Mouse (Mus musculus) lung, postnatal 0 days (tissue): ENCODE results near the gene Rb1. TPM values are rescaled to one million over a fixed set of nuclear protein-coding genes. Genes with fewer than 3 reads are reported as not detected.

Experiments
- ATAC-seq: fragments of 200-750 bp; cut with Nextera tagmentation; 2 replicates; pipeline ENCODE4 v1.8.0; 2017; ENCODE audit warnings: moderate library complexity
- DNase-seq: peaks from one replicate; pipeline ENCODE4 v3.0.0-alpha.2; 2016; ENCODE audit warnings: low spot score
- H3K27ac ChIP-seq: fragments of 300-500 bp; sonication (generic); 2 replicates; pipeline ENCODE4 v1.5.1; 2014; ENCODE audit warnings: antibody characterized with exemption, mild to moderate bottlenecking, low read length, mixed read lengths
- H3K27me3 ChIP-seq: fragments of 300-500 bp; sonication (generic); replicated peaks from 2 replicates; pipeline ENCODE4 v1.6.1; 2014; ENCODE audit warnings: low read length, mixed read lengths; ENCODE audit not compliant: insufficient read depth
- H3K36me3 ChIP-seq: fragments of 300-500 bp; sonication (generic); 2 replicates; pipeline ENCODE4 v1.6.1; 2014; ENCODE audit warnings: low read length, mixed read lengths; ENCODE audit not compliant: insufficient read depth
- H3K4me1 ChIP-seq: fragments of 300-500 bp; sonication (generic); 2 replicates; pipeline ENCODE4 v1.6.1; 2014; ENCODE audit warnings: antibody characterized with exemption, low read depth, low read length, mixed read lengths; ENCODE audit not compliant: insufficient read depth
- H3K4me2 ChIP-seq: fragments of 300-500 bp; sonication (generic); replicated peaks from 2 replicates; pipeline ENCODE4 v1.6.1; 2014; ENCODE audit warnings: low read depth, mild to moderate bottlenecking, low read length, moderate library complexity, mixed read lengths
- H3K4me3 ChIP-seq: fragments of 300-500 bp; sonication (generic); 2 replicates; pipeline ENCODE4 v1.5.1; 2014; ENCODE audit warnings: low read depth, low read length
- H3K9ac ChIP-seq: fragments of 300-500 bp; sonication (generic); replicated peaks from 2 replicates; pipeline ENCODE4 v1.6.1; 2014; ENCODE audit warnings: low read depth, mild to moderate bottlenecking
- H3K9me3 ChIP-seq: fragments of 300-500 bp; sonication (generic); 2 replicates; pipeline ENCODE4 v1.6.1; 2016; ENCODE audit warnings: low read length, mixed read lengths
- CTCF ChIP-seq: IDR thresholded peaks from 2 replicates; pipeline ENCODE4 v1.5.1; 2016; ENCODE audit warnings: antibody characterized with exemption, mild to moderate bottlenecking
- EP300 ChIP-seq: IDR thresholded peaks from 2 replicates; pipeline ENCODE4 v1.6.1; 2016; ENCODE audit warnings: antibody characterized with exemption, mild to moderate bottlenecking, control low read depth
- WGBS: fragments of 180-500 bp; shearing (Covaris S2); extraction: QIAGEN DNeasy Blood & Tissue Kit; methylation state at CpG from one replicate; pipeline ENCODE4 v1.1.7; 2014; 5-methylcytosine and 5-hydroxymethylcytosine counted together
- polyA plus RNA-seq: library from polyadenylated mRNA; unstranded; fragments of >200 nt; fragmentation: Nextera tagmentation; extraction: Ambion mirVana; gene quantifications from 2 replicates; pipeline ENCODE4 v1.2.1, GENCODE M21; 2015

Gene Rb1
- polyA plus RNA-seq, 1 experiment from 2014 or later: 14.7 TPM

GRCm38 (mm10) chr14:73181144-73181543 is 144.5 kb downstream of the Rb1 start:
- Histone ChIP-seq H3K4me3 (no peak overlapping the region), H3K27me3 (no peaks in the 10 kb centered on the region), H3K36me3 (peaks cover 14% of the 10 kb centered on the region), H3K9me3 (no peaks in the 10 kb centered on the region), H3K4me2 (no peak overlapping the region), H3K4me1 (no peaks in the 10 kb centered on the region), H3K9ac (no peak overlapping the region), H3K27ac (no peak overlapping the region)
- whole genome bisulfite sequencing: 18% methylated on average over 2 of the region's 2 CpGs
- ATAC-seq (peak; percentile 37), DNase-seq (no peak)
- TF ChIP-seq EP300: no peak
- no peak for TF ChIP-seq CTCF

GRCm38 (mm10) chr14:73180671-73181070 is 145.0 kb downstream of the Rb1 start:
- DNase-seq (peak; percentile 23), ATAC-seq (peak; percentile 44; the same call in 1 of the 2 replicates)
- 66% methylated on average over 3 of the region's 3 CpGs for WGBS
- H3K36me3 ChIP-seq: peaks cover 14% of the 10 kb centered on the region
- H3K9ac ChIP-seq: no peak overlapping the region
- no peak overlapping the region for H3K4me3 ChIP-seq
- no peak overlapping the region for H3K27ac ChIP-seq
- no peaks in the 10 kb centered on the region for H3K4me1 ChIP-seq
- TF ChIP-seq EP300 (no peak), CTCF (no peak)
- H3K27me3 ChIP-seq: no peaks in the 10 kb centered on the region
- no peak overlapping the region for H3K4me2 ChIP-seq
- H3K9me3 ChIP-seq: no peaks in the 10 kb centered on the region

GRCm38 (mm10) chr14:73179221-73179681 is 146.4 kb downstream of the Rb1 start:
- Histone ChIP-seq H3K36me3 (peaks cover 14% of the 10 kb centered on the region), H3K9ac (no peak overlapping the region), H3K9me3 (no peaks in the 10 kb centered on the region), H3K4me2 (no peak overlapping the region), H3K4me1 (no peaks in the 10 kb centered on the region), H3K4me3 (no peak overlapping the region), H3K27me3 (no peaks in the 10 kb centered on the region), H3K27ac (no peak overlapping the region)
- ATAC-seq (peak; percentile 60), DNase-seq (peak; percentile 37)
- TF ChIP-seq CTCF (no peak), EP300 (peak; percentile 82)
- WGBS: 53% methylated on average over 4 of the region's 4 CpGs

GRCm38 (mm10) chr14:73177961-73178360 is 147.7 kb downstream of the Rb1 start:
- no peaks in the 10 kb centered on the region for H3K27me3 ChIP-seq
- no peaks in the 10 kb centered on the region for H3K4me1 ChIP-seq
- TF ChIP-seq EP300 (no peak), CTCF (no peak)
- no peak overlapping the region for H3K4me2 ChIP-seq
- no peaks in the 10 kb centered on the region for H3K9me3 ChIP-seq
- ATAC-seq: no peak
- no peak for DNase-seq
- peaks cover 14% of the 10 kb centered on the region for H3K36me3 ChIP-seq
- no peak overlapping the region for H3K4me3 ChIP-seq
- no peak overlapping the region for H3K27ac ChIP-seq
- no peak overlapping the region for H3K9ac ChIP-seq
- WGBS: 81% methylated on average over 11 of the region's 11 CpGs

- no peak overlapping the region for H3K27ac ChIP-seq
- peaks cover 14% of the 10 kb centered on the region for H3K36me3 ChIP-seq
- H3K4me2 ChIP-seq: no peak overlapping the region
- 73% methylated on average over 5 of the region's 5 CpGs for WGBS
- ATAC-seq (no peak), DNase-seq (no peak)
- H3K9me3 ChIP-seq: no peaks in the 10 kb centered on the region
- TF ChIP-seq CTCF (no peak), EP300 (no peak)
- H3K9ac ChIP-seq: no peak overlapping the region
- no peaks in the 10 kb centered on the region for H3K4me1 ChIP-seq
- no peak overlapping the region for H3K4me3 ChIP-seq
- no peaks in the 10 kb centered on the region for H3K27me3 ChIP-seq
Measured at GRCm38 (mm10) chr14:73176266-73176665, 149.4 kb downstream of the Rb1 start.

- Histone ChIP-seq H3K4me3 (no peak overlapping the region), H3K4me1 (no peaks in the 10 kb centered on the region), H3K27ac (no peak overlapping the region), H3K9ac (no peak overlapping the region), H3K9me3 (no peaks in the 10 kb centered on the region), H3K27me3 (no peaks in the 10 kb centered on the region), H3K36me3 (peaks cover 14% of the 10 kb centered on the region), H3K4me2 (no peak overlapping the region)
- ATAC-seq (no peak), DNase-seq (peak; percentile 32)
- 77% methylated on average over 6 of the region's 6 CpGs for WGBS
- TF ChIP-seq EP300 (no peak), CTCF (no peak)
Measured at GRCm38 (mm10) chr14:73175814-73176213, 149.8 kb downstream of the Rb1 start.

- H3K9ac ChIP-seq: no peak overlapping the region
- 95% methylated on average over 1 of the region's 1 CpGs for WGBS
- no peaks in the 10 kb centered on the region for H3K27me3 ChIP-seq
- DNase-seq: no peak
- H3K36me3 ChIP-seq: peaks cover 14% of the 10 kb centered on the region
- H3K4me1 ChIP-seq: no peaks in the 10 kb centered on the region
- TF ChIP-seq CTCF (no peak), EP300 (no peak)
- no peak overlapping the region for H3K27ac ChIP-seq
- H3K4me3 ChIP-seq: no peak overlapping the region
- no peak for ATAC-seq
- H3K9me3 ChIP-seq: no peaks in the 10 kb centered on the region
- H3K4me2 ChIP-seq: no peak overlapping the region
Measured at GRCm38 (mm10) chr14:73175031-73175430, 150.6 kb downstream of the Rb1 start.
